Mouse (Mus musculus) central nervous system, embryonic 11.5 days (tissue): ENCODE data around the gene Zfp958. TPM values are rescaled to one million over a fixed set of nuclear protein-coding genes. Genes with fewer than 3 reads are reported as not detected.

Source experiments
- polyA plus RNA-seq: library from polyadenylated mRNA; depleted of rRNA; stranded (reverse); fragments of >200 nt; gene quantifications from 2 replicates; pipeline ENCODE4 v1.2.3, GENCODE M21; 2012; rRNA removed

Zfp958 gene
- 4.1 and 7.1 TPM in 2 replicates for polyA plus RNA-seq

GRCm38 (mm10) chr8:4612932-4613853 lies at the start of gene Zfp958:
TSS of gene Zfp958 (plus strand) at chr8:4613167.

Other genes starting within 250 kb of the Zfp958 start
- gene Cers4, start 120.1 kb upstream of the Zfp958 start, polyA plus RNA-seq: 18.2 and 21.5 TPM in 2 replicates
- gene Shcbp1, start 166.4 kb downstream of the Zfp958 start, polyA plus RNA-seq: 46.4 and 51.9 TPM in 2 replicates